Mouse (Mus musculus): ENCODE data around the gene Ppp1r14a. TPM values are rescaled to one million over a fixed set of nuclear protein-coding genes. Genes with fewer than 3 reads are reported as not detected.

Ppp1r14a gene
- polyA plus RNA-seq, 1 experiment from 2014 or later = 11.8 TPM

GRCm38 (mm10) chr7:29319337-29320307 is 30.5 kb downstream of the Ppp1r14a start:
- H3K27me3 ChIP-seq (ENCODE audit: control insufficient read depth, insufficient read depth, low read length) = peaks cover 27% of the 10 kb centered on the region
- H3K4me3 ChIP-seq (ENCODE audit: control insufficient read depth in 1 of 2, insufficient read depth in 1 of 2, low read depth in 1 of 2, low read length in 2 of 2) = no peak overlapping the region
- no peaks in the 10 kb centered on the region for H3K36me3 ChIP-seq (ENCODE audit: control insufficient read depth, insufficient read depth, low read length)
- H3K4me2 ChIP-seq (ENCODE audit: low read length) = peak overlapping the region; percentile 24
- no peak for ATAC-seq (ENCODE audit: insufficient number of reproducible peaks, insufficient read depth, low FRiP score, low read depth)
- no peak overlapping the region for H3K9ac ChIP-seq (ENCODE audit: low read length)
- WGBS = 13% methylated on average over 19 of the region's 19 CpGs
- H3K9me3 ChIP-seq (ENCODE audit: control insufficient read depth, low read length) = no peaks in the 10 kb centered on the region
- no peak overlapping the region for H3K27ac ChIP-seq (replicated peaks in 1 of 2; ENCODE audit: control insufficient read depth in 1 of 2, insufficient read depth in 1 of 2, low read depth in 2 of 2, low read length in 2 of 2)
- H3K4me1 ChIP-seq (ENCODE audit: control insufficient read depth in 2 of 2, insufficient read depth in 2 of 2, low read length in 2 of 2) = peaks cover 20 to 21% of the 10 kb centered on the region in 2 experiments

- H3K4me1 ChIP-seq (ENCODE audit: control insufficient read depth in 2 of 2, insufficient read depth in 2 of 2, low read length in 2 of 2) = no peaks in the 10 kb centered on the region
- no peak overlapping the region for H3K9ac ChIP-seq (ENCODE audit: low read length)
- H3K27me3 ChIP-seq (ENCODE audit: control insufficient read depth, insufficient read depth, low read length) = no peaks in the 10 kb centered on the region
- H3K27ac ChIP-seq (replicated peaks in 1 of 2; ENCODE audit: control insufficient read depth in 1 of 2, insufficient read depth in 1 of 2, low read depth in 2 of 2, low read length in 2 of 2) = no peak overlapping the region
- no peak for ATAC-seq (ENCODE audit: insufficient number of reproducible peaks, insufficient read depth, low FRiP score, low read depth)
- H3K4me2 ChIP-seq (ENCODE audit: low read length) = no peak overlapping the region
- H3K36me3 ChIP-seq (ENCODE audit: control insufficient read depth, insufficient read depth, low read length) = no peaks in the 10 kb centered on the region
- WGBS = 74% methylated on average over 6 of the region's 6 CpGs
- no peak overlapping the region for H3K4me3 ChIP-seq (ENCODE audit: control insufficient read depth in 1 of 2, insufficient read depth in 1 of 2, low read depth in 1 of 2, low read length in 2 of 2)
- no peaks in the 10 kb centered on the region for H3K9me3 ChIP-seq (ENCODE audit: control insufficient read depth, low read length)
These were observed 38.0 kb downstream of the Ppp1r14a start for GRCm38 (mm10) chr7:29327087-29327486.

- 91% methylated on average over 16 of the region's 16 CpGs for WGBS
- Histone ChIP-seq H3K27ac (replicated peaks in 1 of 2; ENCODE audit: control insufficient read depth in 1 of 2, insufficient read depth in 1 of 2, low read depth in 2 of 2, low read length in 2 of 2) (no peak overlapping the region), H3K4me1 (ENCODE audit: control insufficient read depth in 2 of 2, insufficient read depth in 2 of 2, low read length in 2 of 2) (no peaks in the 10 kb centered on the region), H3K9ac (ENCODE audit: low read length) (no peak overlapping the region), H3K27me3 (ENCODE audit: control insufficient read depth, insufficient read depth, low read length) (no peaks in the 10 kb centered on the region), H3K36me3 (ENCODE audit: control insufficient read depth, insufficient read depth, low read length) (no peaks in the 10 kb centered on the region), H3K4me3 (ENCODE audit: control insufficient read depth in 1 of 2, insufficient read depth in 1 of 2, low read depth in 1 of 2, low read length in 2 of 2) (no peak overlapping the region), H3K9me3 (ENCODE audit: control insufficient read depth, low read length) (no peaks in the 10 kb centered on the region), H3K4me2 (ENCODE audit: low read length) (no peak overlapping the region)
- no peak for ATAC-seq (ENCODE audit: insufficient number of reproducible peaks, insufficient read depth, low FRiP score, low read depth)
These were observed 39.9 kb downstream of the Ppp1r14a start for GRCm38 (mm10) chr7:29328984-29329383.

- Histone ChIP-seq H3K4me3 (ENCODE audit: control insufficient read depth in 1 of 2, insufficient read depth in 1 of 2, low read depth in 1 of 2, low read length in 2 of 2) (no peak overlapping the region), H3K9ac (ENCODE audit: low read length) (no peak overlapping the region), H3K27ac (replicated peaks in 1 of 2; ENCODE audit: control insufficient read depth in 1 of 2, insufficient read depth in 1 of 2, low read depth in 2 of 2, low read length in 2 of 2) (no peak overlapping the region), H3K27me3 (ENCODE audit: control insufficient read depth, insufficient read depth, low read length) (no peaks in the 10 kb centered on the region), H3K4me1 (ENCODE audit: control insufficient read depth in 2 of 2, insufficient read depth in 2 of 2, low read length in 2 of 2) (peaks cover 0 to under 1% of the 10 kb centered on the region in 2 experiments; a peak in 1 of 4 replicates), H3K4me2 (ENCODE audit: low read length) (no peak overlapping the region), H3K9me3 (ENCODE audit: control insufficient read depth, low read length) (no peaks in the 10 kb centered on the region), H3K36me3 (ENCODE audit: control insufficient read depth, insufficient read depth, low read length) (no peaks in the 10 kb centered on the region)
- WGBS = 62% methylated on average over 6 of the region's 7 CpGs
- no peak for ATAC-seq (ENCODE audit: insufficient number of reproducible peaks, insufficient read depth, low FRiP score, low read depth)
These were observed 45.0 kb downstream of the Ppp1r14a start for GRCm38 (mm10) chr7:29334156-29334555.

GRCm38 (mm10) chr7:29335276-29335675 is 46.2 kb downstream of the Ppp1r14a start:
- ATAC-seq (ENCODE audit: insufficient number of reproducible peaks, insufficient read depth, low FRiP score, low read depth) = no peak
- peaks cover 0 to 3% of the 10 kb centered on the region in 2 experiments; a peak in 1 of 4 replicates for H3K4me1 ChIP-seq (ENCODE audit: control insufficient read depth in 2 of 2, insufficient read depth in 2 of 2, low read length in 2 of 2)
- no peak overlapping the region for H3K9ac ChIP-seq (ENCODE audit: low read length)
- no peaks in the 10 kb centered on the region for H3K9me3 ChIP-seq (ENCODE audit: control insufficient read depth, low read length)
- no peaks in the 10 kb centered on the region for H3K36me3 ChIP-seq (ENCODE audit: control insufficient read depth, insufficient read depth, low read length)
- H3K27ac ChIP-seq (replicated peaks in 1 of 2; ENCODE audit: control insufficient read depth in 1 of 2, insufficient read depth in 1 of 2, low read depth in 2 of 2, low read length in 2 of 2) = no peak overlapping the region
- 0 out of 2 replicates have a peak, but pooled peaks cover 3% of the 10 kb centered on the region for H3K27me3 ChIP-seq (ENCODE audit: control insufficient read depth, insufficient read depth, low read length)
- no peak overlapping the region for H3K4me3 ChIP-seq (ENCODE audit: control insufficient read depth in 1 of 2, insufficient read depth in 1 of 2, low read depth in 1 of 2, low read length in 2 of 2)
- H3K4me2 ChIP-seq (ENCODE audit: low read length) = no peak overlapping the region

GRCm38 (mm10) chr7:29335841-29336671 is 46.9 kb downstream of the Ppp1r14a start:
- Histone ChIP-seq H3K27me3 (ENCODE audit: control insufficient read depth, insufficient read depth, low read length) (0 out of 2 replicates have a peak, but pooled peaks cover 5% of the 10 kb centered on the region), H3K4me2 (ENCODE audit: low read length) (no peak overlapping the region), H3K4me1 (ENCODE audit: control insufficient read depth in 2 of 2, insufficient read depth in 2 of 2, low read length in 2 of 2) (peaks cover 0 to 3% of the 10 kb centered on the region in 2 experiments; a peak in 1 of 4 replicates), H3K27ac (replicated peaks in 1 of 2; ENCODE audit: control insufficient read depth in 1 of 2, insufficient read depth in 1 of 2, low read depth in 2 of 2, low read length in 2 of 2) (no peak overlapping the region), H3K9me3 (ENCODE audit: control insufficient read depth, low read length) (no peaks in the 10 kb centered on the region), H3K9ac (ENCODE audit: low read length) (no peak overlapping the region), H3K4me3 (ENCODE audit: control insufficient read depth in 1 of 2, insufficient read depth in 1 of 2, low read depth in 1 of 2, low read length in 2 of 2) (no peak overlapping the region), H3K36me3 (ENCODE audit: control insufficient read depth, insufficient read depth, low read length) (no peaks in the 10 kb centered on the region)
- 72% methylated on average over 6 of the region's 6 CpGs for WGBS
- no peak for ATAC-seq (ENCODE audit: insufficient number of reproducible peaks, insufficient read depth, low FRiP score, low read depth)

GRCm38 (mm10) chr7:29336795-29337319 is 47.7 kb downstream of the Ppp1r14a start:
- WGBS = 75% methylated on average over 9 of the region's 9 CpGs
- H3K4me1 ChIP-seq (ENCODE audit: control insufficient read depth in 2 of 2, insufficient read depth in 2 of 2, low read length in 2 of 2) = peaks cover 0 to 3% of the 10 kb centered on the region in 2 experiments; a peak in 1 of 4 replicates
- no peaks in the 10 kb centered on the region for H3K36me3 ChIP-seq (ENCODE audit: control insufficient read depth, insufficient read depth, low read length)
- ATAC-seq (ENCODE audit: insufficient number of reproducible peaks, insufficient read depth, low FRiP score, low read depth) = no peak
- H3K4me3 ChIP-seq (ENCODE audit: control insufficient read depth in 1 of 2, insufficient read depth in 1 of 2, low read depth in 1 of 2, low read length in 2 of 2) = no peak overlapping the region
- H3K9me3 ChIP-seq (ENCODE audit: control insufficient read depth, low read length) = no peaks in the 10 kb centered on the region
- H3K9ac ChIP-seq (ENCODE audit: low read length) = no peak overlapping the region
- H3K4me2 ChIP-seq (ENCODE audit: low read length) = no peak overlapping the region
- 0 out of 2 replicates have a peak, but pooled peaks cover 5% of the 10 kb centered on the region for H3K27me3 ChIP-seq (ENCODE audit: control insufficient read depth, insufficient read depth, low read length)
- no peak overlapping the region for H3K27ac ChIP-seq (replicated peaks in 1 of 2; ENCODE audit: control insufficient read depth in 1 of 2, insufficient read depth in 1 of 2, low read depth in 2 of 2, low read length in 2 of 2)

Measured in heart, embryonic 14.5 days (tissue).